Mouse (Mus musculus): ENCODE data around the gene Actl6a.

- TF ChIP-seq GATA1 (IDR thresholded peaks at IDR 0.05; ENCODE audit: borderline replicate concordance, low read length) (no peak), FLI1 (IDR thresholded peaks at IDR 0.05; ENCODE audit: low read length) (no peak)
These were observed 1.9 kb downstream of the Actl6a start for GRCm38 (mm10) chr3:32708052-32708367.

All from megakaryocyte, embryonic 14.5 days (primary cell).